Mouse (Mus musculus): Measurements from ENCODE around the gene Mall.

GRCm38 (mm10) chr2:127760429-127761000 lies 30.8 kb upstream of the Mall start:
- TF ChIP-seq MXI1 (IDR thresholded peaks at IDR 0.05; ENCODE audit: low read depth, low read length) (no peak), EP300 (IDR thresholded peaks at IDR 0.05; ENCODE audit: low read length) (no peak), POLR2A (IDR thresholded peaks at IDR 0.05; ENCODE audit: low read depth, low read length) (no peak), MAZ (IDR thresholded peaks at IDR 0.05; ENCODE audit: low read depth, low read length) (no peak), CTCF (conservative IDR thresholded peaks at IDR 0.05 in 1 of 2, IDR thresholded peaks at IDR 0.05 in 1 of 2; ENCODE audit: low read depth in 2 of 2, low read length in 2 of 2) (no peak), USF2 (conservative IDR thresholded peaks at IDR 0.05; ENCODE audit: low read depth, low read length) (no peak), ETS1 (conservative IDR thresholded peaks at IDR 0.05; ENCODE audit: low read depth, low read length) (no peak)
